Mouse (Mus musculus): ENCODE measurements at regions not wholly inside any gene's neighbourhood (a gene's known extent, or its start where the extent isn't known, plus 50 kb on each side); places are given as distances from the start of the nearest gene placed in this dataset.
"Not testable (repeated sequence)": the region's sequence is repeated elsewhere in the genome, so short reads cannot be mapped to it uniquely, and the experiment has no call there.

DNA sequence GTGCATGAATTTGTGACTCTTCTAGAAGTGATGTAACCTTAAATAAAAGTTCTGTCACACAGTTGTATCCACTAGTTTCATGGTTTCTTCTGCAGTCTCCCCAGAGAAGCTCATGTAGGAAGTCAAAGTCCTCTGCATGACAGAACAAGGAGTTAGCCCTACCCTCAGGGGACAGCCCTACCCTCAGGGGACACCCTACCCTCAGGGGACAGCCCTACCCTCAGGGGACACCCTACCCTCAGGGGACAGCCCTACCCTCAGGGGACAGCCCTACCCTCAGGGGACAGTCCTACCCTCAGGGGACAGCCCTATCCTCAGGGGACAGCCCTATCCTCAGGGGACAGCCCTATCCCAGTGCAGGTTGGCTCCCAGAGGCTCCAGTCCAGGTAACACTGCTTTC lies 64.5 kb upstream of the Sh3gl3 start:
- TF ChIP-seq CTCF (IDR thresholded peaks at IDR 0.05; ENCODE audit: control insufficient read depth, insufficient read depth, insufficient read length); USF1 (IDR thresholded peaks at IDR 0.05; ENCODE audit: low read depth); MYOD1 (IDR thresholded peaks at IDR 0.05; ENCODE audit: control insufficient read depth, insufficient read length, low read depth); CEBPB (IDR thresholded peaks at IDR 0.05; ENCODE audit: low read depth); MAX (IDR thresholded peaks at IDR 0.05); FOSL1 (IDR thresholded peaks at IDR 0.05; ENCODE audit: insufficient read depth, low read length, poor library complexity, severe bottlenecking): not testable (repeated sequence)
